Mouse (Mus musculus) intestine, embryonic 16.5 days (tissue): Measurements from ENCODE around the gene Gpr183. TPM values are rescaled to one million over a fixed set of nuclear protein-coding genes. Genes with fewer than 3 reads are reported as not detected.

Experiments used
- ATAC-seq: fragments of 200-750 bp; cut with Nextera tagmentation; 2 replicates; pipeline ENCODE4 v1.8.0; 2017; ENCODE audit warnings: moderate TSS enrichment, moderate library complexity
- H3K27ac ChIP-seq: fragments of 300-500 bp; sonication (generic); 2 replicates; pipeline ENCODE4 v1.5.1; 2014; ENCODE audit warnings: mild to moderate bottlenecking, low read length
- H3K27me3 ChIP-seq: fragments of 300-500 bp; sonication (generic); replicated peaks from 2 replicates; pipeline ENCODE4 v1.6.1; 2014; ENCODE audit warnings: low read length, control low read depth, mixed read lengths; ENCODE audit not compliant: control insufficient read depth, insufficient read depth
- H3K36me3 ChIP-seq: fragments of 300-500 bp; sonication (generic); 2 replicates; pipeline ENCODE4 v1.6.1; 2014; ENCODE audit warnings: low read length, control low read depth; ENCODE audit not compliant: control insufficient read depth, insufficient read depth
- H3K4me1 ChIP-seq: fragments of 300-500 bp; sonication (generic); 2 replicates; pipeline ENCODE4 v1.6.1; 2014; ENCODE audit warnings: low read length, control low read depth, mixed read lengths; ENCODE audit not compliant: control insufficient read depth, insufficient read depth
- H3K4me2 ChIP-seq: fragments of 300-500 bp; sonication (generic); 2 replicates; pipeline ENCODE4 v1.6.1; 2014; ENCODE audit warnings: low read depth, low read length, control low read depth
- H3K4me3 ChIP-seq: fragments of 300-500 bp; sonication (generic); 2 replicates; pipeline ENCODE4 v1.5.1; 2014; ENCODE audit warnings: mild to moderate bottlenecking, low read length
- H3K9ac ChIP-seq: fragments of 300-500 bp; sonication (generic); 2 replicates; pipeline ENCODE4 v1.6.1; 2014; ENCODE audit warnings: low read depth, low read length
- H3K9me3 ChIP-seq: fragments of 300-500 bp; sonication (generic); 2 replicates; pipeline ENCODE4 v1.6.1; 2016; ENCODE audit warnings: low read length, control low read depth; ENCODE audit not compliant: control insufficient read depth
- WGBS: fragments of 180-500 bp; shearing (Covaris S2); extraction: QIAGEN DNeasy Blood & Tissue Kit; methylation state at CpG from one replicate; pipeline ENCODE4 v1.1.7; 2014; 5-methylcytosine and 5-hydroxymethylcytosine counted together
- polyA plus RNA-seq: library from polyadenylated mRNA; unstranded; fragments of >200 nt; fragmentation: Nextera tagmentation; extraction: Ambion mirVana; gene quantifications from 2 replicates; pipeline ENCODE4 v1.2.1, GENCODE M21; 2015

Gene Gpr183
- polyA plus RNA-seq, 1 experiment from 2014 or later = 4.1 TPM

GRCm38 (mm10) chr14:121904754-121905153 is 60.2 kb downstream of the Gpr183 start:
- no peaks in the 10 kb centered on the region for H3K27me3 ChIP-seq
- no peaks in the 10 kb centered on the region for H3K36me3 ChIP-seq
- H3K4me2 ChIP-seq = no peak overlapping the region
- H3K27ac ChIP-seq = no peak overlapping the region
- H3K4me1 ChIP-seq = no peaks in the 10 kb centered on the region
- no peaks in the 10 kb centered on the region for H3K9me3 ChIP-seq
- WGBS = 38% methylated on average over 3 of the region's 3 CpGs
- H3K4me3 ChIP-seq = no peak overlapping the region
- H3K9ac ChIP-seq = no peak overlapping the region
- ATAC-seq = no peak

- H3K27me3 ChIP-seq = no peaks in the 10 kb centered on the region
- ATAC-seq = peak; percentile 33; the same call in 1 of the 2 replicates
- no peaks in the 10 kb centered on the region for H3K9me3 ChIP-seq
- H3K4me2 ChIP-seq = no peak overlapping the region
- no peak overlapping the region for H3K9ac ChIP-seq
- no peaks in the 10 kb centered on the region for H3K4me1 ChIP-seq
- 87% methylated on average over 7 of the region's 7 CpGs for WGBS
- no peak overlapping the region for H3K27ac ChIP-seq
- H3K4me3 ChIP-seq = no peak overlapping the region
- H3K36me3 ChIP-seq = no peaks in the 10 kb centered on the region
Observed at GRCm38 (mm10) chr14:121903381-121903876, 61.6 kb downstream of the Gpr183 start.

Other genes starting within 250 kb of the Gpr183 start
- gene Dock9, start 167.4 kb downstream of the Gpr183 start, polyA plus RNA-seq = 13.6 and 13.7 TPM in 2 replicates
- 61.6 and 63.3 TPM in 2 replicates for gene Ubac2, start 86.6 kb downstream of the Gpr183 start, polyA plus RNA-seq
- gene Gpr18, start 49.4 kb downstream of the Gpr183 start, polyA plus RNA-seq = 0.34 and 0.38 TPM in 2 replicates
- not detected in 2 replicates for gene Timm8a2, start 69.5 kb upstream of the Gpr183 start, polyA plus RNA-seq
- 293 and 308 TPM in 2 replicates for gene Tm9sf2, start 141.8 kb upstream of the Gpr183 start, polyA plus RNA-seq
- 38.7 and 41.0 TPM in 2 replicates for gene Clybl, start 216.5 kb upstream of the Gpr183 start, polyA plus RNA-seq